Mouse (Mus musculus) adrenal gland, postnatal 4 days (tissue): Measurements from ENCODE around the gene Vmn1r35. TPM values are rescaled to one million over a fixed set of nuclear protein-coding genes. Genes with fewer than 3 reads are reported as not detected.
"Not testable (repeated sequence)": the region's sequence is repeated elsewhere in the genome, so short reads cannot be mapped to it uniquely, and the experiment has no call there.

ENCODE experiments used
- DNase-seq, 2 experiments: peaks; one replicate each; pipeline ENCODE4 v3.0.0; 2021 to 2022; ENCODE audit warnings: low spot score in 2 of 2, mixed read lengths in 2 of 2
- long read RNA-seq, 2 experiments: library from polyadenylated mRNA; stranded (forward); transcript quantifications; one replicate each; pipeline ENCODE4 v2.0.0; 2021
- total RNA-seq, 2 experiments: library from RNA; stranded (reverse); gene quantifications; 2 replicates each; pipeline ENCODE4 v1.2.3; 2021

Vmn1r35 gene
- total RNA-seq, result not detected
- long read RNA-seq, experiment 1, result 0 reads
- long read RNA-seq, experiment 2, result 0 reads

GRCm38 (mm10) chr6:66685806-66686205 lies at the start of gene Vmn1r35:
TSS of gene Vmn1r35 (minus strand) at chr6:66685906.
- DNase-seq, result no peak

- DNase-seq, result not testable (repeated sequence)
These were observed 43.4 kb upstream of the Vmn1r35 start, which contains the start of gene Vmn1r37 for GRCm38 (mm10) chr6:66729082-66729481. TSS of gene Vmn1r37 (plus strand) at chr6:66729382.

GRCm38 (mm10) chr6:66719068-66719467 lies 33.4 kb upstream of the Vmn1r35 start, which contains the start of gene Vmn1r36:
TSS of gene Vmn1r36 (minus strand) at chr6:66719168.
- DNase-seq, result not testable (repeated sequence)

GRCm38 (mm10) chr6:66713854-66714253 lies 28.1 kb upstream of the Vmn1r35 start:
- no peak for DNase-seq

- no peak for DNase-seq
These were observed 23.2 kb upstream of the Vmn1r35 start for GRCm38 (mm10) chr6:66708901-66709300.

GRCm38 (mm10) chr6:66643779-66644178 lies 41.9 kb downstream of the Vmn1r35 start, which contains the start of gene Vmn1r34:
TSS of gene Vmn1r34 (minus strand) at chr6:66643879.
- no peak for DNase-seq

Other genes with a start within 250 kb of the Vmn1r35 start
- gene Mad2l1, start 150.5 kb downstream of the Vmn1r35 start, total RNA-seq, result 10 to 100 TPM; 30.8 to 34.2 TPM
- not detected for gene Vmn1r32, start 125.8 kb downstream of the Vmn1r35 start, total RNA-seq
- not detected for gene Vmn1r33, start 67.6 kb downstream of the Vmn1r35 start, total RNA-seq
- not detected for gene Vmn1r34, start 42.0 kb downstream of the Vmn1r35 start, total RNA-seq
- not detected for gene Vmn1r36, start 33.3 kb upstream of the Vmn1r35 start, total RNA-seq
- not detected for gene Vmn1r37, start 43.5 kb upstream of the Vmn1r35 start, total RNA-seq
- gene Vmn1r38, start 96.7 kb upstream of the Vmn1r35 start, total RNA-seq, result not detected
- not detected for gene Vmn1r39, start 124.7 kb upstream of the Vmn1r35 start, total RNA-seq
- gene Gng12, start 210.5 kb upstream of the Vmn1r35 start, total RNA-seq, result 100 to 1,000 TPM in 1 of 2 experiments, 10 to 100 TPM in 1; 84.1 to 103 TPM